Mouse (Mus musculus): ENCODE measurements at regions not wholly inside any gene's neighbourhood (a gene's known extent, or its start where the extent isn't known, plus 50 kb on each side); places are given as distances from the start of the nearest gene placed in this dataset.
"Not testable (repeated sequence)": the region's sequence is repeated elsewhere in the genome, so short reads cannot be mapped to it uniquely, and the experiment has no call there.

DNA sequence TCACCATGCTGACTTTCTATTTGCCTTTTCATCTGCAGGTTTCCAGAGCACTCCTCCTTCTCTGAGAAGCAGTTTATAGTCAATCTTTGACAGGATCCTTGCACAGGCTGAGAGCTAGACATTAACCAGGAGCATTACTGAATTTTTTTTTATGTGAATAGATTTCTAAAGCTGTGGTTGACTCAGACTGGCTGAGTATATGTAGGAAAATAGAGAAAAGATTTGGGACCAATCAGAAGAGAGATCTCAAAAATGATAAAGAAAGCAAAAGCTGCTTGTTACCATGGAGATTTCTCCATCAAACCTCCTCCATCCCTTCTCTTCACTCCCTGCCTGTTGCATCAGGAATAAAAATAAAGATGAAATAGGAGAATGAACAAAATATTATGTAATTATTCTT is 731.2 kb upstream of the Ndn start:
- no peak for DNase-seq

DNA sequence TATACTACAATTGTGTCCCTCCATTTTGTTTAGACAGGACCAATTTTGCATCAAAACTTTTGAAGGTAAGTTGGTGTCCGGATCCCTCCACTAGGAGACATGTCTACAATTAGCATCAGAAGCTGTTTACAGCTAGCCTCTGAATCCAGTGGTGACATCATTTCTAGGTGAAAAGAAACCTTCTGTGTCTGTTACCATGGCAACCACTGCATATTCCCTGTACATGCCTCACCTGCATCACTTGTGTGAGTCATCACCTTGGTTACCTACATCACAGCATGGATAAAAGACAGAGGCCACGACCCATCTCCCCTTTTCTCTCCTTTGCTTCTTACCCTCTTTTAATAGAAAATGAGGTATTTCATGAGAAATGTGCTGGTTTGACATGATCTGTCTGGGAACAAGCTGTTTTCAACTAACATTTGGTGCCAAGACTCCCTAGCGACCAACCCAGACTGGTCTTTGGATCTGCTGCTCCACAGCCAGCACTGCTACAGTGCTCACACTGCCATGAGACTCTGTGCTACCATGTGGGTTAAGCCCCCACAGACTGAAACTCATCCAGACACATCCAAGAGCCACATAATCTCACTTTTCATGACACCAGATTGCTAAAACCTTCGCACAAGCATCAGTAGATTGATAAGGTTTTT is 701.4 kb upstream of the Ndn start:
- no peak for DNase-seq

GRCm38 (mm10) chr7:61658086-61658485 is 688.3 kb upstream of the Ndn start:
- no peak for DNase-seq

- no peak for DNase-seq
These were observed 663.3 kb upstream of the Ndn start for GRCm38 (mm10) chr7:61683080-61683479.

DNA sequence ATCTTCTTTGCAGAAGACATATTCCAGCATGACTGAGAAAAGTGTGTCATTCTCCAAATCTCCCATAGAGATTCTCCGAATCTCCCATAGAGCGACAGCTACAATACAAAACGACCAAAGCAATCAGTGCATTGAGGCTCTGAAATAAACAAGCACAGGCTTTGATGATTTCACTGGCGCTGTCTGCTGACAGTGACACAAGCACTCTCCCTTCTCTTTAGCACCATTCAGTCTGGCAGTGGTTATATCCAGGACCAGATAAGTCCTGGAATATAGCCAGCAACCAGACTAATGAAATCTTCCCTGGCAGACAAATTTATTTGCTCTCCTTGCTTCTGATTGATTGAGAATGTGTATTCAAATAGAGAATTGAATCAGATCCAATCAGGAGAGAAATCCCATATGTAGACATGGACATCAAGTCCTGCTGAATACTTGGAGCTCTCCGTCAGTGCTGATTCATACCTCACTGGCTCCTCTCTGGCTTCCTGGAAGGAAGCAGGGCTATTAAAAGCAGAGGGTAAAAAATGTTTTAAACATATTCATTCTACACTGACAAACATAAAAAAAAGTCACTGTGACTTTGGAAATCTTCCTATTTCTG is 661.2 kb upstream of the Ndn start:
- DNase-seq = no peak

DNA sequence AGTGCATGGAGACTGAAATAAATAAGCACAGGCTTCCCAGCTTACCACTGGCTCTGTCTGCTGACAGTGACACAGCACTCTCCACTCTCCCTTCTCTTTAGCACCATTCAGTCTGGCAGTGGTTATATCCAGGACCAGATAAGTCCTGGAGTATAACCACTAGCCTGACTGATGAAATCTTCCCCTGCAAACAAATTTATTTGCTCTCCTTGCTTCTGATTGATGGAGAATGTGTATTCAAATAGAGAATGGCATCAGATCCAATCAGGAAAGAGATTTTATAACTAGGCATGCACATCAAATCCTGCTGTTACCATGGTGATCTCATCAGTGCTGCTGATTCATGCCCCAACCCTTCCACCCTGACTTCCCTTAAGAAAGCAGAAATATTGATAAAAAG is 620.2 kb upstream of the Ndn start:
- DNase-seq = no peak

DNA sequence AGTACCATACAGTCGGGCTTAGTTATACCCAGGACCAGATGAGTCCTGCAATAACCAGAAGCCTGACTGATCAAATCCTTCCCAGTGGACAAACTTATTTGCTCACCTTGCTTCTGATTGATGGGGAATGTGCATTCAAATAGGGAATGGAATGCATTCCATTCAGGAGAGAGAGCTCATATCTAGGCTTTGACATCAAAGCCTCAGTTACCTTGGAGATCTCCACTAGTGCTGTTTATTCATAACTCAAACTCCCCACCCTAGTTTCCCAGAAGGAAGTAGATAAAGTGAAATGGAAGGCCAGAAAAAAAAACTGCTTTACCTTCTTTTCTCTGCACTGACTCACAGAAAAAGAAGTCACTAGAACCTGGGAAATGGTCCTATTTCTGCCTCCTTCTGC is 608.9 kb upstream of the Ndn start:
- DNase-seq = no peak

DNA sequence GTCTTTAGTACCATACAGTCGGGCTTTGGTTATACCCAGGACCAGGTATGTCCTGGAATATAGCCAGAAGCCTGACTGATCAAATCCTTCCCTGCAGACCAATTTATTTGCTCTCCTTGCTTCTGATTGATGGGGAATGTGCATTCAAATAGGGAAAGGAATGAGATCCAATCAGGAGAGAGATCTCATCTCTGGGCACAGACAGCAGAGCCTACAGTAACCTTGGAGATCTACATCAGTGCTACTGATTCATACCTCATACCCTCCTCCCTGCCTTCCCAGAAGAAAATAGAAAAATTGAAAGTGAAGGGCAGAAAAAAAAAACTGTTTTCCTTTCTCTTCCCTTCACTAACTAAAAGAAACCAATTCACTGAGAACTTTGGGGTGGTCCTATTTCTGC is 607.0 kb upstream of the Ndn start:
- DNase-seq = not testable (repeated sequence)

- DNase-seq = no peak
These were observed 576.5 kb upstream of the Ndn start for GRCm38 (mm10) chr7:61769826-61770225.

DNA sequence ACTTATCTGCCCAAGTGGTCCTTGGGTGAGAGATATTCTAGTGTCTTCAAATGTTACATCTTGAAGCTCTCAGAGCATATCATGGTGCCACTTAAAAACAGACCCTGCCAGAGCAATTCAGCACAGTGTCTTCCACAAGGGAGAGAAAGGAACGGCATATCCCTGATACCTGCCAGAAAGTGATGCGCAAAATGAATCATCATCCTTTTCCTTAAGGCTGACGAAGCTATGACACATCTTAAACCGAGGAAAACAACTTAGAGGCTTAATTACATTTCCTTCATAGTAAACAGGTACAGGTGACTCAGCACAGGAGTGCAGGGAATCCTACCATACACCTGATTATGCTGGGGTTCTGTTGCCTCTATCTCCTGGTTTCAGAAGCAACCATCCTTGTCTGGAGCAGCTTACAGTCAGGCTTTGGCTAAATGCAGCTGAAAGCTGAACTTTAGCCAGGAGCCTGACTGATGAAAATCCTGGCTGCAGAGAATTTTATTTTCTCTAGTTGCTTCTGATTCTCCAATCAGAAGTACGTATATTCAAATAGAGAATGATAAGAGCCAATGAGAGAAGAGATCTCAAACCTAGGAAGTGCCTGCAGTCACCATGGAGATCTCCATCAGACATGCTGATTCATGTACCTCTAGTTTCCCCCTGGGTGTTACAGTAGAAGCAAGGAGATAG is 556.1 kb upstream of the Ndn start:
- DNase-seq = no peak

DNA sequence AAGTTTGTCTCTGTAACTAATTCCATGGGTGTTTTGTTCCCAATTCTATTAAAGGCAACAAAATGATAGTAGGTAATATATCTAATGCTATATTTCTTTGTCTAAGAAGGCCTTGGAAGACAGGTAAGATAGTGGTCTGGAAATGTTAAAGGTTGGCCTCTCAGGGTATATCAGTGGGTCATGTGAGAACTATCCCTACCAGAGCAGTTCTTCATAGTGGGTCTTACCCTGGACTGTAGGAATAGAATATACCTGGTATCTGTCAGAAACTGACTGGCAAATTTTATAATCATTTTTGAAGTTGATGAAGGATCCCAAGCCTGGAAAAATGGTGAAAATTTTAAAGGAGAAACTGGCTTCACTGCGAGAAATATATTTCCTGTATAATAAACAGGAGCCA is 509.5 kb upstream of the Ndn start:
- DNase-seq = no peak

DNA sequence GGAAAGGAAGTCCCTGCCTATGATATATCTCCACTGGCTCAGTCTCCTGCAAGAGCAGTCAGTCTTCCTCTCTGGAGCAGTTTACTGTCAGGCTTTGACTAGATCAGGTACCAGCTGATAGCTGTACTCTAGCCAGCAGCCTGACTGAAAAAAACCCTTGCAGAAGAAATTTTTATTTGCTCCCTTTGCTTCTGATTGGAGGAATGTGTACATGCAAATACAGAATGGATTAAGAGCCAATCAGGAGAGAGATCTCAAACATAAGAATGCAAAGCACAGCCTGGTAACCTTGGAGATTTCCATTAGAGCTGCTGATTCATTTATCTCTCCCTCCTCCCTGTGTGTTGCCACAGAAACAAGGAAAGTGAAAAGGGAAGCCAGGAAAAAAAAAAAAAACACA is 509.1 kb upstream of the Ndn start:
- peak; percentile 3 for DNase-seq

DNA sequence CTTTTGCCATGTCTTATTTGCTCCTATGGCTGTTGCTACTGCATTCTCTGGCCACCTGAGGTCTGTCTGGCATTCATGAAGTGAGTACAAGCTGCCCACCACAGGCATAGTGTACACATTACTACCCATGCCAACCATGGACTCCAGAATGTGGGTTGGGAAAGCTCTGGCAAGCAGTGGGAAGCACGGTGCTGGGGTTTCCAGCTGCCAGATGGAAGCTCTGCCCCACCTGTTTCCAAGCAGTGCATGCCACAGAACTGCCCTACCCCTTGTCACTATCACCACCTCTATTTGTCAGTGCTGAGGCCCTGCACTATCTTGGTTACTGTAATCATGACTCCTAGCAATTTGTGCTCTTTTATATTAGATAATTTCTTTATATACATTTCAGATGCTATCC is 494.4 kb upstream of the Ndn start:
- DNase-seq = no peak

- no peak for DNase-seq
These were observed 481.9 kb upstream of the Ndn start for GRCm38 (mm10) chr7:61864517-61864916.

DNA sequence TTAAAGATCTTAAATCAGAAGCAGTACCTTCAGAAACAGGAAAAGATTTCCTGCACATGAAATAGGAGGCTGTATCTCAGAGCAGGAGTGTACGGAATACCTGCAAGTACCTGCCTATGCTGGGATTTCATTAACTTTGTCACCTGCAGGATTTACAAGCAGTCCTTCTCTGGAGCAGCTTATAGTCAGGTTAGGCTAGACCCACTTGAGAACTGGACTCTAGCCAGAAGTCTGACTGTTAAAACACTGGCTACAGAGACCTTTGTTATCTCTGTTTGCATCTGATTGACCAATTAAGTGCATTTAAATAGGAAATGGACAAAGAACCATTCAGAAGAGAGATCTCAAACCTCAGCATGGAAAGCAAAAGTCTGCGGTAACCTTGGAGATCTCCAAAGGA is 480.0 kb upstream of the Ndn start:
- no peak for DNase-seq

- DNase-seq = no peak
These were observed 470.1 kb upstream of the Ndn start for GRCm38 (mm10) chr7:61876220-61876619.

- peak; percentile 7 for DNase-seq
These were observed 468.9 kb upstream of the Ndn start for GRCm38 (mm10) chr7:61877311-61878065.

DNA sequence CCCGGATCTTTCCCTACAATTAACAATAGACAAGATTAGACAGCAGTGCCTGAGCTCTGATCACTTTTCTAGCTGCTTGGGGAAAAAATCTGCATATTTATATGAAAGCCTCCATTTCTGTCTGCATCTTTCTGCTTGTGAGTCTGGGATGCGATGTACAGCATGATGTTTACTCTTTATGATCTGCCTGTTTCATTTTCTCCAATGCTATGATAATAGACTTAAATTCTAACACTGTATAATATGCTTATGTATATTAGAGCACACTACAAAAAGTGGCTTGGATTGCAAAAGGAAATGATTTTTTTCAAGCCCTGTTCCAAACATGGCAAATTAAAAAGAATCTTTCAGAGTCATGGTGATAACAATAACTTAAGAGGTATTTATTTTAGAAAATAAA is 468.3 kb upstream of the Ndn start:
- no peak for DNase-seq

GRCm38 (mm10) chr7:61878585-61878984 is 467.8 kb upstream of the Ndn start:
- no peak for DNase-seq
